Mouse (Mus musculus) c-Kit-positive CD71-negative TER-119-negative erythroid progenitor cells, embryonic 14.5 days (primary cell): ENCODE measurements at regions not wholly inside any gene's neighbourhood (a gene's known extent, or its start where the extent isn't known, plus 50 kb on each side); places are given as distances from the start of the nearest gene placed in this dataset.

Experiments used
- DNase-seq: peaks from one replicate; pipeline ENCODE4 v3.0.0-alpha.2; 2013; ENCODE audit warnings: low read depth

DNA sequence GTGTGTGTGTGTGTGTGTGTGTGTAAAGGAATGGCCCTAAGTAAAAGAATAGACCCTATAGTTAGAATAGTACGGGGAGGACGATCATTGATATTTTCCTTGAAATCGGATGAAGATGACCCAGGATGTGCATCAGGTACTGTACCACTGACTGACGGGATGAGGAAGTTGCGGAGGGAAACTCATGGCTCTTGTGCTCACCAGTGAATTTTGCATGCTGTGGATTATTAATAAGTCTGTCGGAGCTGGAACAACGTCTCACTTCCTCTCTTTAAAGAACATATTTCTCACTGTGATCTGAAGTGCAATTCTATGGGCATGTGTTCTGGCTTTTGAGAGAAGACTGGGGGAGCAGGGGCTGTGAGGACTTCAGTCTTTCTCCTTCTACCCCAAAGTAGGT is 218.8 kb upstream of the Tbc1d5 start:
- no peak for DNase-seq

DNA sequence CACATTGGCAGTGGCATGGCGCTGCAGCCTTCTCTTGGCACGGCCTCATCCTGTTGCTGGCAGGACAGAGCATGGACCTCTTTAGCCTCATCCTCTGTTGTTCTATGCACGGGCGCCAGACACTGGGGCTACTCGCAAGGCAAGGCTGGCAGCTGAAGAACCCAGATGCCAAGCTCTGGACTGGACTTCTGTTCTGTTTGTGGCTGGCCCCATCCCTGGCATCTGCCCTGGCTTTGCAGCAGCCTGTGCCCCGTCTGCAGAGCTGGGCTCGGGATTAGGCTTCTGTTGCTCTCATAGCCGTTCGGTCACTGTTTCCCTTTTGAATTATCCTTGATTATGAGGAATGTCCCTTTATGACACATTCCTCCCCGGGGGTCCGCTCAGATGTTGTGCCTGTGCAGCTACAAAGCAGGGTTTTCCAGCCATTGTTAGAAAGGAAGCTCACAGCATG is 214.6 kb upstream of the Tbc1d5 start:
- DNase-seq = no peak

DNA sequence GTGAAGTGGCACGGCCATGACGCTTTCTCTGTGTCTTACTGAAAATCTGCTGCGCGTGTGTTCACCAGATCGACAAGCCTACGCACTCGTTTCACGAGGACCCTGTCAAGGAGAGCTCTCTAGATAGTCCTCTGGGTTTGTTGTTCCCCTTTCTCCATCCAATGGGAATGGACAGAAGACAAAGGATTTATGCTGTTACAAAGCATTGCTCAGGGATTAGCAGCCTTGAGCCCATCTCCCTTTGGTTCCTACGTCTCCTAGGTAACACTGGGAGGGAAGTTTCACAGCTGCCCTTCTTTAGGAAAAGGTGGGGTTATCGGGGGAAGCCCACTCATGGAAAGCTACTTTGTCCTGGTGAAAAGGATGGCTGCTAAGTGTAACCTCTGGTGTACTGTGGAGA is 212.7 kb upstream of the Tbc1d5 start:
- no peak for DNase-seq

DNA sequence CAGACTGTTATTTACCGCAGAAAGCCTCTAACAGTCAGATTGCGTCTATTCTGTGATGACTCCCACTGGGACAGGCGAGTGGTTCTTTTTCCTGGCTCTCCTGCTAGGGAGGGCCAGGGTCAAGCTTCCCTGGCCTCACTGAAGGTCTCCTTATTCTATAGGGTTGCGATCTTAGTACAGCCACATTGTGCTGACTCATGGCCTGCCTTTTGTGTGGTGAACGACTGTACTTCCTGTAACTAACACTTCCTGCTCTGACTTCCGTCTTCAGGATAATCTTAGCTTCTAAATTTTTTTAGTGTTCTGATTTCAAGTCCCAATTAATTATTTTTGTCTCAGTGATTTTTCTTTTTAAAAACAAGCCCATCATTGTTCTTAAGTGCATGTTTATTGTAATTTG is 203.4 kb upstream of the Tbc1d5 start:
- no peak for DNase-seq

DNA sequence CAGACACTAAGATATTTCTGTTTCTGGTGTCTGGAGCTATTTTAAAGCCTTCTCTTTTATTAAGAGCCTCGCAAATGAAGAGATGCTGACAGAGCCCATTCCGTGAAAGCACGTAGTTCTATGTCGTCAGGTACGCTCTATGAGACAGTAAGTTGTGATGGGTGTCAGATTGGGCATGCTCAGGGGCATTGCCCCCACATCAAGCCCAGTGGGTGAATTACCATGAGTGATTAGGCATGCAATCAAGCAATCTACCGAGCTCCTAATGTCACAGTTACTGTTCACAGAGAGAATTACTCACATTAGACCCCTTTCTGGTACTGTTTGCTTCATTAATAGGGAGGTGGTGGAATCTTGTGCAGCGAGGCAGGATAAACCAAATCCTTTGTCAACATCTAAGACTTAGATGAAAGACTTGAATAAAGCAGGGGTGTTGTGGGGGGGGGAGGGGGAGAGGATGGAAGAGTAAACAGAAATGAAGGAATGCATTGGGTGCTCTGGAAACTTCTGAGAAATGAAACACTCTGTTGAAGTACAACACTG is 192.9 kb upstream of the Tbc1d5 start:
- no peak for DNase-seq

DNA sequence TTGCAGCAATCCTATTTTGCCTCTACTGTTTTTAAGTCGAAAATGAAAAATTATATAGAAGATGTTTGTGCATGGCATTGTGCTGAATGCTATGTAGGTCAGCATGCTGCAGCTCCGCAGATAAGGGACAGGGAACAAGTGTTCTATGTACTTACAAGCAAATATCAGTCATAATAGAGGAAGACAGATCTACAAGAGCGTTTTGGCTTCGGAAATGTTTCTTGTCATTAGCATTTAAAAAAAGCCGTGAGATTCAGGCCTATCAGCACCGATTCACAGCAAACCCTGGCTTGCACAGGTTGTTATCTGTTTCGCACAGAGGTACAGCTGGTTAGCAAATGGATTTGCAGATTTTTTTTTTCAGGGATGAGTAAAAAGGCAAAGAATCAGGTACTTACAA is 191.8 kb upstream of the Tbc1d5 start:
- peak; percentile 2 for DNase-seq

DNA sequence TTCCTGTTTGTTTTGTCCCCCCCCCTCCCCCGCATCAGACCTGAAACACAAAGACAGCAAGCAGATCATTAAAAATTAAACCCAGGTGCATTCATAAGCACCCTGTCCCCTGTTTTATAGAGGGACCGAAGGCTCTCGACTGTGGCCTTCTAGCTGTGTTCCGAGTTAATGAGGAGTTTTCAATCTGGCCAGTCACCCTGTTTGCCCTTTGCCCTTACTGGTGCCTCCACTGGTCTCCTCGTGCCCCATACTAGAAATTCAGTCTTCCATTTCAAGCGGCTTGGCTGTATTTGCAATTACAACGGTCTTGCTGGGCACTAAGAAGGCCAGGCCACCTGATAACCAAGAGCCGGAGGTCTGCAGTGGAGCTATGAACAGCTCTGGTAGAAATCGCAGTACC is 190.9 kb upstream of the Tbc1d5 start:
- DNase-seq = no peak

DNA sequence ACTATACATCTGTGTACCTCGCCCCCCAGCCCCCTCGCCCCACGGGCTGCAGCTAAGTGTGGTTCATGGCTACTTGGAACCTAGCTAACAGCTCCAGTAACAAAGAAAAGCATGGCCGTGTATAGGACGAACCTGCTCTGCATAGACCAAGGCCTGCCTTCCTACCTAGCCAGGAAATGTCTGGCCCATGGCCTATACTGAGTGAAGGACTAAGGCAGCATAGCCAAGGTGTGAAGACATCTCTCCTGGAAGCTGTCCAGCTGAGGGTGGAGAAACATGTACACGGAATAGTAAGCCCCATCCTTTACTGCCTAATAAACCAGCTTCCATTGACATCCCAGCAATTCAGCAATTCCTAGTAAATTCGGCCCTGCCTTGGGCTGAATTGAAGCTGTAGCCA is 183.6 kb upstream of the Tbc1d5 start:
- DNase-seq = no peak

DNA sequence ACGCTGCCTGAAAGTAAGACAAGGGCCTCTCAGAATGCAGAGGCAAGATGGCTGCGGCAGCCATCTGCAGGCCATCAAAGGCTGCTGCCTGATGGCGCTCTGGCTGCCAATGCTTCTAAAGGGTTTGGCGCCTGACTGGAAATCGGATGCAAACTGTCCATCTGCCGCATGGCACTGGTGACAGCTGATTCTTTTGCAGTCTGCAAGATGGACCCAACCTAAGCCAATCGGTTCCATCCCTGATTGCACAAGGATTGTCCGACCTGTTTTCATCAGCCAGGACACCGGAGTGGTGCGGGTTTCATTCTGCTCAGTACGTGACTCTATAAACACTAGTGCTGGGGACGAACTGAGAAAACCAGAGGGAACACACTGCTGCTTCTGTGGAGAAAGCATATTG is 183.1 kb upstream of the Tbc1d5 start:
- DNase-seq = no peak

DNA sequence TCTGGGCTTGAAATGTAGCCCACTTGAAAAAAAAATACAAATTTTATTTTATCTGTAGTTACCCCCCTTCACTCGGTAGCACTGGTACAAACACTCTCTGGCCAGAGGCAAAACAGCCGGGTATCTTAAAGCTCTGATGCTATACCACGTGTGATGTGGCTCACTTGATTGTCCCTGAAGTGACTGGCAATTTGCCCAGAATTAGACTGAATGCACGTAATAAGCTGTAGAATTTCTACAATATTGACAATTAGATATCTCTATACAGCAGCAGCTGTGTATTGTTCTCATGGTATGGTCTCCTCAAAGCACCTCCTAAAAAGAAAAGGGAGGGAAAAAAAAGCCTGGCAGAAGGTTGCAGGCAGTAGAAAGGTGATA is 179.2 kb upstream of the Tbc1d5 start:
- no peak for DNase-seq

DNA sequence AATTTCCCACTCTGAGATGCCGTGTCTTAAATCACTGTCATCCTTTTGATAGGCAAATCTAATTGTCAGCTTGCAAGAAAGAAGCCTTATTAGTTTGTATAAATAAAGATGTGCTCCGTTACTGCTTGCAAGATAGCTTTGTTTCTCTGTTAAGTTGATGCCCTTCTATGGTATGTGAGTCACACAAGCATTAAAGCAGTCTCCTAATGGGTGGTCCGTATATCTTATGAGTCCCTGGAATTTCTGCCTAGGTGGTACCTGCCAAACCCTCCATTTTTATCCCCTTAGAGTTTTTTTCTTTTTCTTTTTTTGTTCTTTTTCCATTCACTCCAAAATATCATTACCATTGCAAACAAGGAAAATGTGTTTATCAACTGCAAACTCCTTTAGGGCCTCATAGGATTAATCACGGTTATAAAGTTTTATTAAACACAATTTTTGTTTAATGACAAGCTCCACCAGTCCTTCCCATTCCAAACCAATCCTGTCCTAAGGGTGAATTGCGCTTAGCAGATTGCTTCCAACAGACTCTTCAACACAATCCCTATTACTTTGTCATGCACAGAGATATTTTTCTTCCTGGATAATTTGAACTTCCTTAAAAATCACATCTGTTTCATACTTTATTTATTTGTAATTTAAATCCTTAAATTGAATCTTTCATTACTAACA is 178.7 kb upstream of the Tbc1d5 start:
- DNase-seq = no peak

DNA sequence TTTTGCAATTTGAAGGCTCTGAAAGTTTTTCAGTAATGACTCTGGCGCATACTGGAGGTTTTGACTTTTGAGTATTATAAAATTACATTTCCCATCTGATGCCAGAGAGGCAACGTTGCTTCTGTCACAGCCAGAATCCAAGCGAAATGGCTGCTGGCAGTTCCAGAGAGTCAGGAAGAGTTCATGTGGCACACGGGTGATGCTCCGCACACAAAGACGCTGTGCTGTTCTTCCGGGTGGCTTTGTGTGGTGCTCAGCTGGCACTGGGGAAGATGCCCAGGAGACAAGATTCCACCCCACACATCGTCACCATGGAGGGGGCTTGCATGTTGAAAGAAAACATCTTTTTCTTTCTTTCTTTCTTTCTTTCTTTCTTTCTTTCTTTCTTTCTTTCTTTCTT is 177.3 kb upstream of the Tbc1d5 start:
- no peak for DNase-seq

DNA sequence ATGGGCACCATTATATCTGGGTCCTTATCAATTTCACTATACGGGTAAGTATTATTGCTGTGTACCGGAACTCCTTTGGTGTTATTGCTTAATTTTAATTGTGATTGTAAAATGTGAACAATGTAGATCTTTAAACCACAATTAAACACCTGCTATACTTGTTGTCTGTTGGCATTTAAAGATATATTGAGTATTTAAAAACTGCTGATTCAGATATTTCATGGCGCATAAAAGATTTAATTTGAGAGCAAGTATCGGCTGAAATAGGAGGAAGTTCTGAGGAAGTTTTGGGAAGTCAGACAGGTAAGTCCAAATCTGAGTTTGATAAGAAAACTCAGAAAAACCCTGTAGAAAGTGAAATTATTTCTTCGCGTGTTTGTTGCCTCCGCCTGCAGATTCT is 142.7 kb upstream of the Tbc1d5 start:
- DNase-seq = no peak

DNA sequence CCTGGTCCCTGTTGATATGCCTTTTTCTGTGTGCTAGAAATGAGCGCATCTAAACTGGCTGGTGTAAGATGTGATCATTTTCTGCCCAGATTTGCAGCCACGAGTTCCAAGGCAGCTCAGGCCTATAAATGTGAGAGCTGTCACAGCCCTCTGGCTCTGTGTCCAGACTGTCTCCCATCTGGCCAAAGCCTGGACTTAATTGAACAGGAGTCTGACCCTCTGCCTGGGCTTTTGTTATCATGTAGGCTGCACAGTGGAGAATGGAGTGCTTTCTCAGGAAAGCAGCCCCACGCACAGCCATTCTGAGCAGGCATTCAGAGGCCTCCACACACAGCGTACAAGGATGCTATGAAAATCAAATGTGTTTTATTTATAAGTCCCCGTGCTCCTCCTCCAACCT is 141.9 kb upstream of the Tbc1d5 start:
- DNase-seq = no peak

DNA sequence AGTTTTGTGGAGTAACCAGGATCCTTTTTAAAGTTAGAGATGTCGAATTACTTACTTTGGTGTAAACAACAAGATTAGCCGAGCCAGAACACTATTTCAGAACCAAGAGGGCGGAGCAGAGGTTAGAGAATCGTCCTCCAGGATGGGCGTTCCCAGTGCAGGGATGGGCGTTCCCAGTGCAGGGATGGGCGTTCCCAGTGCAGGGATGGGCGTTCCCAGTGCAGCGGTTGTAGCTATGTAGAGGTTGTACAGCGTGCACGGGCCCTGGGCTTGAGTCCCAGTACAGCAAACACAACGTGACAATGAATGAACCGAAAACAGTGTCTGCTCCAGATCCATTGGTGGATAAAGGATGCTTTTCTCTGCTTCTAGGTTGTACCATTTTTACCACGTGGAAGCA is 125.8 kb upstream of the Tbc1d5 start:
- DNase-seq = no peak

DNA sequence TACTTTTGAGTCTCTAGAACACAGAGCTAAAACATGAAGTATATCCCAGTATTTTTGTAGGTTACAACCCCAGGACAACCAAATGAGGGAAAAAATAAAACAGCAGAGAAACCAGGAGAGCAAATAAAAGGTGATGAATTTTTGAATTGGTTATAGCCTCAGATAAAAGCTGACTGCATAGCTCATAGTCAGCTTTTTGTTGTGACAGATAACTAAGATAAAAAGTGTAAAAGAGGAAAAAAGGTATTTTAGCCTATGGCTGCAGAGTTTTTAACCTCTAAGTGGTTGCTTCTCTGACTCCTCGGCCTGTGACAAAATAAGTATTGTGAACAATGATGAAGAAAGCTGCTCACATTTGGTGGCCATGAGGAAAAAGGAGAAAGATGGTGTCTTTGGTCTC is 111.6 kb upstream of the Tbc1d5 start:
- DNase-seq = no peak

DNA sequence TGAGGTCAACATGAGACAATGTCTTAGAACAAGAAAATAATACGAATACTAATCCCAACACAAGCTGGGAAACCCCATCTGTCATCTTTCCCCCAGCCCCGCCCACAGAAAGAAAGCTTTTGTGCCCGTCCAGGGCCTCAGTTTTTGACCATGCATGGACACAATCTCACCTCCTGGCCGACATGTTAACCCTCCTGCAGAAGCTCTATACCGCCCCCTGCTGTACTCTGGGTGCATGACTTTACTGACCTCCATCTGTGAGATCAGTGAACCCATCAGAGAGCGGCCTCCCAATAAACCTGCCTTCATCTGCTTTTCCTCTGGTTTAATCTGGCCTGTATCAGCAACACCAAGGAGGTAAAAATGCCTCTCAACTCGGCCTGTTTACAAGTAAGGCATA is 109.6 kb upstream of the Tbc1d5 start:
- peak; percentile 28 for DNase-seq

DNA sequence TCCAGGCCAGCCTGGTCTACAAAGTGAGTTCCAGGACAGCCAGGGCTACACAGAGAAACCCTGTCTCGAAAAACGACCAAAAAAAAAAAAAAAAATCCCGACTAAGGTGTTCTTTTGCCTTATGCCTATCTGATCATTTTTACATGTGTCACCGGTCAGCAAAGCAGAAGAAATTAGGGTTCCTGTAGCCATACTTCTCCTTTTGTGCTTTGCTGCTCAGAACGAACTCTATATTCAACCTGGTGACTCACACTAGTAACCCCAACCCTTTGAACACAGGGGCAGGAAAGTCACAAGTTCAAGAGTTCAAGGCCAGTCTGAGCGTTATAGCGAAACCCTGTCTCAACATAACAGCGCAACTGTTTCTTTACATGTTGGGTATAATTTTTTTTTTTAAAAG is 108.7 kb upstream of the Tbc1d5 start:
- no peak for DNase-seq

DNA sequence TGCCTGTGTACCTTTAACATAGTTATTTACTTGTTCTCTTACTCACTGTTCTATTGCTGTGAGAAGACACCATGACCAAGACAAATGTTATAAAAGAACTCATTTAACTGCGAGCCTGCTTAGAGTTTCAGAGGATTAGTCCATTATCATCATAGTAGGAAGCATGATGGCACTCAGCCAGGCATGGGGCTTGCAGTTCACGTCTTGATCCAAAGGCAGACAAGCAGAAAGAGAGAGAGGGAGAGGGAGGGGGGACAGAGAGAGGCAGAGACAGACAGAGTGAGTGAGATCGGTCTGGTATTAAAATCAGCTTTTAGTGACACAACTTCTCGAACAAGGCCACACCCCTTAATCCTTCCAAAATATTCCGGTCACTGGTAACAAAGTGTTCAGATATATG is 106.2 kb upstream of the Tbc1d5 start:
- DNase-seq = no peak

DNA sequence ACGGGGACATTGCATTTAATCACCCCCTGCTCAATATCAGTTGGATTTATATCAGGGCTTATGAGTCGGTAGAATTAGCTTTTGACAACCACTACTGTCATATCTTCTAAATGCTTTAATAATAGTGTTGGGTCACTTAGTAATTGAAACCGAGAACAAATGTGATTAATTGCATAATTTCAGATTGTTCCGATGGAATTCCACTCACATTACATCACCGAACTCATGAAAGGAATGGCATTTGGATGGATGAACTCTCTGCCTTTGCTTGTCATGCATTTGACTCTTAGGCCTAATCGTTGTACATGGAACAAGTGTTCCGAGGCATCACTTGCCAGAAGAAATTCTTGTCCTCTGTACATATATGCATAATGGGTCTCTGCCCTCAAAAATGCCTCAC is 99.6 kb upstream of the Tbc1d5 start:
- DNase-seq = no peak

DNA sequence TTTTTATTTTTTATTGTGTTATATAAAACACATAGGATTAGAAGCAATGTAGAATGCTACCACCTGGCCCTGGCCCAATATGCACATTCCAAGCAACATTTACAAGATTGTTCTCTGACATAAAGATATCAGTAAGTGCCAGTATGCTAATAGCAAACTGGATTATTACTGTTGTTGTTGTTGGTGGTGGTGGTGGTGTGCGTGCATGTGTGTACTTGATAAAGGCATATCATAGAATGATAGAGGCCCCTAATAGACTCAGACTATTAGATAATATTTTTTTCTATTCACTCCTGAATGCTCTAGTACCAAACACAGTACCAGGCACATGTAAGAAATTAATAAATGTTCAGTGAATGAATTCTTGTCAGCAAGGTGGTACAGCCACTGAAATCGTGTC is 98.9 kb upstream of the Tbc1d5 start:
- no peak for DNase-seq

DNA sequence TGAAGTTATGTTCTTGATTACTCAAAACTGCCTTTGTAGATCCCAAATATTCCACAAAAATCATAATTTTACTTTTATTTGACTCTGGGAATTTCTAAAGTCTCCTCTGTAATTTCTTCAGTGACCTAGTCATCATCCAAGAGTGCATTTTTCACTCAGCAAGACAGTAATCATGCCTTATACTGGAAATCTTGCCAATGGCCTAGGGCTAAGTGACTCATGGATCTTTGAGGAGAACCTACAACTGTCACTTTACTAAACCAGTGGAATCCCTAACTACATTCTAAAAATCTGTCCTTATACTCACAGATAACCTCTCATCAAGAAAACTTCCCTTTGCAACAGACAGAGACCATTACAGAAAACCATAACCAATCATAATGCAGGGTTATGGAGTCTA is 98.0 kb upstream of the Tbc1d5 start:
- no peak for DNase-seq

DNA sequence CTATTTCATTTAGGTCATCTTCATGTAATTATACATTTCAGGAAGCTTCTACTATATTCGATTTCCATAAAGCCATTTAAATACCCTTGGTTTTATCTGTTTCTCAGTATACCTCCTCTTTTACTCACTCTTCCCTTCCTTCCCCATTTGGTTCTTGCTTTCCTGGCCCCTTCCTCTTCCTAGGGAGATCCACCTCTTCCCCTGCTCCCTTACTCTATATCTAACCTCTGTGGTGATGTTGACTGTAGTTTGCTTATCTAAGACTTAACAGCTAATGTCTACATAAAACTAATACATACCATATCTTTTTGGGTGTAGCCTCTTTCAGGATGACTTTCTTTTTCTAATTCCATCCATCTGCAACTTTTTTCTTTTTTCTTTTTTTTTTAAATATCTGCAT is 92.9 kb upstream of the Tbc1d5 start:
- DNase-seq = no peak

DNA sequence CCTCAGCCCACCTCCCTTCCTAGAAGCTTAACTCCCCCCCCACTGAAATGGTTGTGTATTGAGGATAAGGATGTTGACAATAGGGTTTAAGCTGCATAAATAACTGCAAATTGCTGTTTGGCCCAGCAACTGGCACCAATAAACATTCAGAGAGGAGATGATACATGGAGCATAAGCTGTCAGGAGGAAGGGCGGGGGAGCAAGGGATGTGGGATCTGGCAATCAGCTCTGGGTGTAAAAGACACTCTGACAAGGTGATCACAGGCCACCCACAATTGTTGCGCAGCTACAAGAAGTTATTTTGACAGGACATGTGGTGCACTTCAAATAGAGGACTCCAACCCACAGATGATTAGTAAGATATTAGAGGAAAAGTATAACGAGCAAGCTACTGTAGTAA is 83.8 kb upstream of the Tbc1d5 start:
- no peak for DNase-seq

DNA sequence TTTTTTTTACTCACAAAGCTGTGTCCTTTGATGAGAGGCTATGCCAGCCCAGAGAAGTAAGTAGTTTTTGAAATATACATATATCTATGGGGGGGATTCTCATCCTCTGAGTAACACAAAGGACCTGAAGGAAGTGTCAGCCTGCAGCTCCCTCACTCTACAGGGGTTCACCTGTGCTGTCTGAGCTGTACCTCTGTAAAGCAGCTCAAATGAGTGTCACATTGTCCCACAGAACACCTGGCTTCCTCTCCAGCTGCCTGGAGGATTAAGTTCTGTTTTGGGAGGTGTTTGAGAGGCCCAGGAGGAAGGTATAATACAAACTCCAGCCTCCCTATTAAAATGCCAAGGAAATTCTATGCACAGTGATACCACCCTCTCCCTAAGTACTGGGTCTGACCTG is 83.3 kb upstream of the Tbc1d5 start:
- no peak for DNase-seq
